Mouse (Mus musculus): ENCODE measurements at regions not wholly inside any gene's neighbourhood (a gene's known extent, or its start where the extent isn't known, plus 50 kb on each side); places are given as distances from the start of the nearest gene placed in this dataset.

GRCm38 (mm10) chr3:50916305-50916854 lies 307.9 kb upstream of the Noct start:
- Histone ChIP-seq H3K9ac (ENCODE audit: low read depth, low read length) (no peak overlapping the region), H3K4me2 (replicated peaks; ENCODE audit: low read depth, low read length) (no peak overlapping the region), H3K4me1 (ENCODE audit: control insufficient read depth, insufficient read depth, low read length) (peaks cover 2% of the 10 kb centered on the region; the same call in 1 of the 2 replicates), H3K27ac (ENCODE audit: low read depth, low read length) (no peak overlapping the region), H3K9me3 (ENCODE audit: control insufficient read depth, low read length) (no peaks in the 10 kb centered on the region), H3K4me3 (ENCODE audit: low read length) (no peak overlapping the region), H3K27me3 (ENCODE audit: control insufficient read depth, insufficient read depth, low read length) (no peaks in the 10 kb centered on the region), H3K36me3 (ENCODE audit: control insufficient read depth, insufficient read depth, low read length) (no peaks in the 10 kb centered on the region)
- ATAC-seq (ENCODE audit: low FRiP score, low TSS enrichment): peak; percentile 40; the same call in 1 of the 2 replicates
- 36% methylated on average over 5 of the region's 5 CpGs for WGBS

- no peaks in the 10 kb centered on the region for H3K9me3 ChIP-seq (ENCODE audit: control insufficient read depth, low read length)
- ATAC-seq (ENCODE audit: low FRiP score, low TSS enrichment): no peak
- H3K27ac ChIP-seq (ENCODE audit: low read depth, low read length): no peak overlapping the region
- 97% methylated on average over 10 of the region's 10 CpGs for WGBS
- no peaks in the 10 kb centered on the region for H3K27me3 ChIP-seq (ENCODE audit: control insufficient read depth, insufficient read depth, low read length)
- no peak overlapping the region for H3K9ac ChIP-seq (ENCODE audit: low read depth, low read length)
- H3K4me2 ChIP-seq (replicated peaks; ENCODE audit: low read depth, low read length): no peak overlapping the region
- H3K4me3 ChIP-seq (ENCODE audit: low read length): no peak overlapping the region
- 0 out of 2 replicates have a peak, but pooled peaks cover 3% of the 10 kb centered on the region for H3K4me1 ChIP-seq (ENCODE audit: control insufficient read depth, insufficient read depth, low read length)
- no peaks in the 10 kb centered on the region for H3K36me3 ChIP-seq (ENCODE audit: control insufficient read depth, insufficient read depth, low read length)
Observed at GRCm38 (mm10) chr3:50922347-50922746, 301.9 kb upstream of the Noct start.

- ATAC-seq (ENCODE audit: low FRiP score, low TSS enrichment): no peak
- Histone ChIP-seq H3K4me2 (replicated peaks; ENCODE audit: low read depth, low read length) (no peak overlapping the region), H3K27ac (ENCODE audit: low read depth, low read length) (no peak overlapping the region), H3K27me3 (ENCODE audit: control insufficient read depth, insufficient read depth, low read length) (no peaks in the 10 kb centered on the region), H3K4me1 (ENCODE audit: control insufficient read depth, insufficient read depth, low read length) (0 out of 2 replicates have a peak, but pooled peaks cover 3% of the 10 kb centered on the region), H3K36me3 (ENCODE audit: control insufficient read depth, insufficient read depth, low read length) (no peaks in the 10 kb centered on the region), H3K9ac (ENCODE audit: low read depth, low read length) (no peak overlapping the region), H3K9me3 (ENCODE audit: control insufficient read depth, low read length) (no peaks in the 10 kb centered on the region), H3K4me3 (ENCODE audit: low read length) (no peak overlapping the region)
- WGBS: 87% methylated on average over 5 of the region's 5 CpGs
Observed at GRCm38 (mm10) chr3:50922832-50923231, 301.4 kb upstream of the Noct start.

GRCm38 (mm10) chr3:50923327-50923726 lies 300.9 kb upstream of the Noct start:
- H3K27me3 ChIP-seq (ENCODE audit: control insufficient read depth, insufficient read depth, low read length): no peaks in the 10 kb centered on the region
- H3K27ac ChIP-seq (ENCODE audit: low read depth, low read length): no peak overlapping the region
- H3K4me3 ChIP-seq (ENCODE audit: low read length): no peak overlapping the region
- H3K4me1 ChIP-seq (ENCODE audit: control insufficient read depth, insufficient read depth, low read length): 0 out of 2 replicates have a peak, but pooled peaks cover 3% of the 10 kb centered on the region
- WGBS: 91% methylated on average over 7 of the region's 7 CpGs
- ATAC-seq (ENCODE audit: low FRiP score, low TSS enrichment): no peak
- no peaks in the 10 kb centered on the region for H3K36me3 ChIP-seq (ENCODE audit: control insufficient read depth, insufficient read depth, low read length)
- H3K9me3 ChIP-seq (ENCODE audit: control insufficient read depth, low read length): no peaks in the 10 kb centered on the region
- no peak overlapping the region for H3K9ac ChIP-seq (ENCODE audit: low read depth, low read length)
- H3K4me2 ChIP-seq (replicated peaks; ENCODE audit: low read depth, low read length): no peak overlapping the region

GRCm38 (mm10) chr3:50927318-50927717 lies 296.9 kb upstream of the Noct start:
- Histone ChIP-seq H3K4me2 (replicated peaks; ENCODE audit: low read depth, low read length) (no peak overlapping the region), H3K4me3 (ENCODE audit: low read length) (no peak overlapping the region), H3K9ac (ENCODE audit: low read depth, low read length) (no peak overlapping the region), H3K9me3 (ENCODE audit: control insufficient read depth, low read length) (no peaks in the 10 kb centered on the region), H3K27ac (ENCODE audit: low read depth, low read length) (no peak overlapping the region), H3K4me1 (ENCODE audit: control insufficient read depth, insufficient read depth, low read length) (0 out of 2 replicates have a peak, but pooled peaks cover 5% of the 10 kb centered on the region), H3K27me3 (ENCODE audit: control insufficient read depth, insufficient read depth, low read length) (no peaks in the 10 kb centered on the region), H3K36me3 (ENCODE audit: control insufficient read depth, insufficient read depth, low read length) (no peaks in the 10 kb centered on the region)
- ATAC-seq (ENCODE audit: low FRiP score, low TSS enrichment): no peak
- 75% methylated on average over 4 of the region's 4 CpGs for WGBS

GRCm38 (mm10) chr3:50929013-50929412 lies 295.2 kb upstream of the Noct start:
- no peak for ATAC-seq (ENCODE audit: low FRiP score, low TSS enrichment)
- H3K4me1 ChIP-seq (ENCODE audit: control insufficient read depth, insufficient read depth, low read length): 0 out of 2 replicates have a peak, but pooled peaks cover 9% of the 10 kb centered on the region
- H3K27ac ChIP-seq (ENCODE audit: low read depth, low read length): no peak overlapping the region
- no peaks in the 10 kb centered on the region for H3K27me3 ChIP-seq (ENCODE audit: control insufficient read depth, insufficient read depth, low read length)
- no peaks in the 10 kb centered on the region for H3K36me3 ChIP-seq (ENCODE audit: control insufficient read depth, insufficient read depth, low read length)
- no peaks in the 10 kb centered on the region for H3K9me3 ChIP-seq (ENCODE audit: control insufficient read depth, low read length)
- H3K4me2 ChIP-seq (replicated peaks; ENCODE audit: low read depth, low read length): no peak overlapping the region
- WGBS: 75% methylated on average over 1 of the region's 1 CpGs
- H3K9ac ChIP-seq (ENCODE audit: low read depth, low read length): no peak overlapping the region
- H3K4me3 ChIP-seq (ENCODE audit: low read length): no peak overlapping the region

GRCm38 (mm10) chr3:50932397-50933089 lies 291.7 kb upstream of the Noct start:
- no peak overlapping the region for H3K4me2 ChIP-seq (replicated peaks; ENCODE audit: low read depth, low read length)
- H3K36me3 ChIP-seq (ENCODE audit: control insufficient read depth, insufficient read depth, low read length): no peaks in the 10 kb centered on the region
- no peaks in the 10 kb centered on the region for H3K27me3 ChIP-seq (ENCODE audit: control insufficient read depth, insufficient read depth, low read length)
- no peaks in the 10 kb centered on the region for H3K9me3 ChIP-seq (ENCODE audit: control insufficient read depth, low read length)
- no peak overlapping the region for H3K9ac ChIP-seq (ENCODE audit: low read depth, low read length)
- ATAC-seq (ENCODE audit: low FRiP score, low TSS enrichment): no peak
- 0 out of 2 replicates have a peak, but pooled peaks cover 7% of the 10 kb centered on the region for H3K4me1 ChIP-seq (ENCODE audit: control insufficient read depth, insufficient read depth, low read length)
- H3K27ac ChIP-seq (ENCODE audit: low read depth, low read length): no peak overlapping the region
- H3K4me3 ChIP-seq (ENCODE audit: low read length): no peak overlapping the region
- 65% methylated on average over 10 of the region's 10 CpGs for WGBS

- Histone ChIP-seq H3K36me3 (ENCODE audit: control insufficient read depth, insufficient read depth, low read length) (no peaks in the 10 kb centered on the region), H3K4me2 (replicated peaks; ENCODE audit: low read depth, low read length) (no peak overlapping the region), H3K27me3 (ENCODE audit: control insufficient read depth, insufficient read depth, low read length) (no peaks in the 10 kb centered on the region), H3K4me3 (ENCODE audit: low read length) (no peak overlapping the region), H3K27ac (ENCODE audit: low read depth, low read length) (no peak overlapping the region), H3K9me3 (ENCODE audit: control insufficient read depth, low read length) (no peaks in the 10 kb centered on the region), H3K9ac (ENCODE audit: low read depth, low read length) (no peak overlapping the region), H3K4me1 (ENCODE audit: control insufficient read depth, insufficient read depth, low read length) (0 out of 2 replicates have a peak, but pooled peaks cover 7% of the 10 kb centered on the region)
- ATAC-seq (ENCODE audit: low FRiP score, low TSS enrichment): no peak
- WGBS: 48% methylated on average over 3 of the region's 3 CpGs
Observed at GRCm38 (mm10) chr3:50933090-50933443, 291.2 kb upstream of the Noct start.

GRCm38 (mm10) chr3:50939602-50940001 lies 284.6 kb upstream of the Noct start:
- Histone ChIP-seq H3K4me2 (replicated peaks; ENCODE audit: low read depth, low read length) (no peak overlapping the region), H3K9me3 (ENCODE audit: control insufficient read depth, low read length) (no peaks in the 10 kb centered on the region), H3K4me1 (ENCODE audit: control insufficient read depth, insufficient read depth, low read length) (no peaks in the 10 kb centered on the region), H3K27ac (ENCODE audit: low read depth, low read length) (no peak overlapping the region), H3K4me3 (ENCODE audit: low read length) (no peak overlapping the region), H3K27me3 (ENCODE audit: control insufficient read depth, insufficient read depth, low read length) (no peaks in the 10 kb centered on the region), H3K36me3 (ENCODE audit: control insufficient read depth, insufficient read depth, low read length) (no peaks in the 10 kb centered on the region), H3K9ac (ENCODE audit: low read depth, low read length) (no peak overlapping the region)
- WGBS: 69% methylated on average over 5 of the region's 5 CpGs
- no peak for ATAC-seq (ENCODE audit: low FRiP score, low TSS enrichment)

All from kidney, embryonic 14.5 days (tissue).